Mouse (Mus musculus): ENCODE data around the gene Tnfaip8l1.

Tnfaip8l1 gene

GRCm38 (mm10) chr17:56162231-56162774 is at the start of gene Tnfaip8l1:
Tnfaip8l1 (plus strand) TSS chr17:56162477.
- DNase-seq (ENCODE audit: extremely low read depth, low read depth, low spot score): peak; percentile 25

- no peak for DNase-seq (ENCODE audit: extremely low read depth, low read depth, low spot score)
These were observed 49.5 kb upstream of the Tnfaip8l1 start for GRCm38 (mm10) chr17:56112743-56113142.

- DNase-seq (ENCODE audit: extremely low read depth, low read depth, low spot score): no peak
These were observed 46.1 kb upstream of the Tnfaip8l1 start for GRCm38 (mm10) chr17:56116193-56116592.

GRCm38 (mm10) chr17:56117251-56117710 is 45.0 kb upstream of the Tnfaip8l1 start, which contains the start of gene Plin5:
Plin5 (minus strand) TSS chr17:56117596.
- no peak for DNase-seq (ENCODE audit: extremely low read depth, low read depth, low spot score)

- no peak for DNase-seq (ENCODE audit: extremely low read depth, low read depth, low spot score)
These were observed 42.8 kb upstream of the Tnfaip8l1 start for GRCm38 (mm10) chr17:56119431-56119830.

GRCm38 (mm10) chr17:56119981-56120880 is 42.0 kb upstream of the Tnfaip8l1 start:
- DNase-seq (ENCODE audit: extremely low read depth, low read depth, low spot score): no peak

- DNase-seq (ENCODE audit: extremely low read depth, low read depth, low spot score): no peak
These were observed 40.5 kb upstream of the Tnfaip8l1 start, which contains the start of gene Lrg1 for GRCm38 (mm10) chr17:56121826-56122225. Lrg1 (minus strand) TSS chr17:56122001.

- no peak for DNase-seq (ENCODE audit: extremely low read depth, low read depth, low spot score)
These were observed 39.1 kb upstream of the Tnfaip8l1 start for GRCm38 (mm10) chr17:56123161-56123560.

- no peak for DNase-seq (ENCODE audit: extremely low read depth, low read depth, low spot score)
These were observed 38.5 kb upstream of the Tnfaip8l1 start for GRCm38 (mm10) chr17:56123681-56124340.

GRCm38 (mm10) chr17:56124377-56125275 is 37.7 kb upstream of the Tnfaip8l1 start:
- DNase-seq (ENCODE audit: extremely low read depth, low read depth, low spot score): no peak

GRCm38 (mm10) chr17:56125276-56125630 is 37.0 kb upstream of the Tnfaip8l1 start:
- DNase-seq (ENCODE audit: extremely low read depth, low read depth, low spot score): no peak

- DNase-seq (ENCODE audit: extremely low read depth, low read depth, low spot score): no peak
These were observed 36.1 kb upstream of the Tnfaip8l1 start for GRCm38 (mm10) chr17:56126175-56126574.

- no peak for DNase-seq (ENCODE audit: extremely low read depth, low read depth, low spot score)
These were observed 34.0 kb upstream of the Tnfaip8l1 start for GRCm38 (mm10) chr17:56128246-56128645.

- no peak for DNase-seq (ENCODE audit: extremely low read depth, low read depth, low spot score)
These were observed 31.1 kb upstream of the Tnfaip8l1 start for GRCm38 (mm10) chr17:56131136-56131535.

- DNase-seq (ENCODE audit: extremely low read depth, low read depth, low spot score): no peak
These were observed 30.5 kb upstream of the Tnfaip8l1 start for GRCm38 (mm10) chr17:56131814-56132213.

- DNase-seq (ENCODE audit: extremely low read depth, low read depth, low spot score): no peak
These were observed 29.6 kb upstream of the Tnfaip8l1 start for GRCm38 (mm10) chr17:56132661-56133060.

- DNase-seq (ENCODE audit: extremely low read depth, low read depth, low spot score): no peak
These were observed 28.6 kb upstream of the Tnfaip8l1 start for GRCm38 (mm10) chr17:56133457-56134363.

GRCm38 (mm10) chr17:56134463-56134971 is 27.8 kb upstream of the Tnfaip8l1 start:
- no peak for DNase-seq (ENCODE audit: extremely low read depth, low read depth, low spot score)

- no peak for DNase-seq (ENCODE audit: extremely low read depth, low read depth, low spot score)
These were observed 25.7 kb upstream of the Tnfaip8l1 start for GRCm38 (mm10) chr17:56136558-56136957.
